Mouse (Mus musculus) T-helper 17 cell (primary cell): ENCODE measurements around the gene Tm7sf3.

ENCODE experiments used
- in situ Hi-C, 2 experiments: fragments of 300-600 bp; cut with MboI, MseI; formaldehyde crosslinking; loops; 1 replicate in 1 of 2; 2 replicates in 1 of 2; pipeline ENCODE4 v1.15.1; 2025; ENCODE audit warnings: high pct_unique_total_duplicates in 2 of 2

The Tm7sf3 gene

GRCm38 (mm10) chr6:146662679-146663078 is 20.1 kb upstream of the Tm7sf3 start:
- in situ Hi-C loops = loop anchor here in 1 of 2 experiments (10.0 kb wide), 1 partner anchor 92 kb away; no protein-coding TSS in a partner anchor

GRCm38 (mm10) chr6:146661655-146662054 is 19.0 kb upstream of the Tm7sf3 start:
- in situ Hi-C loops = loop anchor here in 1 of 2 experiments (10.0 kb wide), 1 partner anchor 93 kb away; no protein-coding TSS in a partner anchor

DNA sequence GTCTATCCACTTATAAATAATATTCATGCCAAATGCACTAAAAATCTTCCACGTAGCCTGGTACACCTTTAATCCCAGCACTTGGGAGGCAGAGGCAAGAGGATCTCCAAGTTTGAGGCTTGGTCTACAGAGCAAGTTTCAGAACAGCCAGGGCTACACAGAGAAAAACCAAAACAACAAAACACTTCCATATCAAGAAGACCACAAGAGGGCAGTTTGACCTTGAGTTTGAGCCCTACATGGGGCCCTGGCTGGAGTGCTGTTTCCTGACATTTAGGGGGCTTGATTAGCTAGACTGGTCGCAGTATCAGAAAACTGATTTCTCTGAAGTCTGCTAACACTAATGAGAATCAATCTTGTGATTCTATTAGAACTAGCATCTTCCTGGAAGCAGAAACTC is 18.0 kb upstream of the Tm7sf3 start:
- in situ Hi-C loops = loop anchor here in 1 of 2 experiments (10.0 kb wide), 1 partner anchor 94 kb away; no protein-coding TSS in a partner anchor

DNA sequence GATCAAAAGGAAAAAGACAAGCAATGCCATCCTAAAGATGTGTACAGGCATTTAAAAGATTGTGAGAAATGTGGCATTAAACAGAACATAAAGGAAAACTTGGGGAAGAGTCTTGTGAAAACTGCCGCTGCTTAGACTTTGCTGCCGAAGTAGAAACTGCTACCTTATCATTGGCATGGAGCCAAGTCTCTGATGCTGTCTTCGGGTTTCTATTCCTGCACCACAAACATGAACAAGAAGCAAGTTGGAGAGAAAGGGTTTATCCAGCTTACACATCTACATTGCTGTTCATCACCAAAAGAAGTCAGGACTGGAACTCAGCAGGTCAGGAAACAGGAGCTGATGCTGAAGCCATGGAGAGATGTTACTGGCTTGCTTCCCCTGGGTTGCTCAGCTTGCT is 10.6 kb upstream of the Tm7sf3 start:
- in situ Hi-C loops = no loop called here

DNA sequence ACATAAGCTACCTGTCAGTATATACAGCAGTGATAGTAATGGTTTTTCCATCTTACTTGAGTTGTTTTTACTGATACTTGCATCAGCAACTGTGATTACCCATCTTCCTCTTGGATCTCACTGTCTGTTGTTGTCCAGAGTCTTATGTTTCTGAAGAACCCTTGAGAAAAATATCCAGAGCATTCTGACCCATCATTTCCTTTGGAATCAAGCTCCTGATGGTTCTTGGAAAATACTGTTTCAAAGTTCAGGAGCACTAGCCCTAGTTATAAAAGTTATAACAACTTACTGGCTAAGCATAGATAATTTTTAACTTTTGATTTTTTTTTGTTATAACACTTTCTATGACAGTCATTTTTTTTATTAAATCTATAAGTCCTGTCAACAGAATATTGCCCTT is 8.8 kb upstream of the Tm7sf3 start:
- in situ Hi-C loops = no loop called here

- in situ Hi-C loops = no loop called here
Measured at GRCm38 (mm10) chr6:146650013-146650412, 7.4 kb upstream of the Tm7sf3 start.

DNA sequence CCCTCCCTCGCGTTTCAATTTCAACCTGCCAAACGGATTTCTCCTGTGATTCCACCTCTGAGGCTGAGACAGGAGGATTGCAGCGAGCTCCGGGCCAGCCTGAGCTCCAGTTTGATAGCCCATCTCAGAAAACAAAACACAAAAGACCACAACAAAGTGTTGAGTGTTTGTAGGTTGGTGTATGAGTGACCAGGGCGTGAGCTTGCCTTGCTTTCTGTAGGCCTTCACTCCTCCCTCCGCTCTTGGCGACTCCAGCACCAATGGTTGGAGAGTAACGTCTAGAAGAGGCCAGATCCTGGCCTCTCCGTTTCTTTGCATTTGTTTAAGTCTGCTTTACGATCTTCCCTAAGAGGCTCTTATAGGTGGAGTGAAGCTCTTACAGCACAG is 553 bp upstream of the Tm7sf3 start:
- in situ Hi-C loops = loop anchor here in 1 of 2 experiments (5.0 kb wide), 1 partner anchor 474 kb away; no protein-coding TSS in a partner anchor

DNA sequence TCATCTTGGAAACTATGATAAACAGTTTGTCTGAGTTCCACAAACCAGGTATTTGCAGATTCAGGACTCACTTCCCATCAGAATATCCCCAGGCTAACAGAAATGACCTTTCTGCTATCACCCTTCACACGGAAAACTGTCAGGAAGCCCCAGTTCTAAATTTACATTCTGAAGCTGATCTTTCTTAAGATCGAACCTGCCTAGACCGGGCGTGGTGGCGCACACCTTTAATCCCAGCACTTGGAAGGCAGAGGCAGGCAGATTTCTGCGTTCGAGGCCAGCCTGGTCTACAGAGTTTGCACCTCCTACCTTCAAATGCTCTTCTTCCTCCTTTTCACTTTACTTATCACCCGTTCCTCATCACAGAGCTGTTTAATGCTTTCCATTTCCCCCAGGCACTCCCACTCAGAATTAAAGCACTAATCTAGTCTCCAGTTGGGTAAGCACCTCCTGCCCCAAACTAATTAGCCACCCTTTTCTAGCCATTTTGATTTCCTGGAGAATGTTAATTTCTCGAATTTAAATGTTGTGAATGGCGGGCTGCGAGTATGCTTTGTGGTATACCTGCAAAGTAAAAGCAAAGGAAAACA is 908 bp downstream of the Tm7sf3 start:
- in situ Hi-C loops = loop anchor here in 1 of 2 experiments (5.0 kb wide), 1 partner anchor 476 kb away; no protein-coding TSS in a partner anchor

DNA sequence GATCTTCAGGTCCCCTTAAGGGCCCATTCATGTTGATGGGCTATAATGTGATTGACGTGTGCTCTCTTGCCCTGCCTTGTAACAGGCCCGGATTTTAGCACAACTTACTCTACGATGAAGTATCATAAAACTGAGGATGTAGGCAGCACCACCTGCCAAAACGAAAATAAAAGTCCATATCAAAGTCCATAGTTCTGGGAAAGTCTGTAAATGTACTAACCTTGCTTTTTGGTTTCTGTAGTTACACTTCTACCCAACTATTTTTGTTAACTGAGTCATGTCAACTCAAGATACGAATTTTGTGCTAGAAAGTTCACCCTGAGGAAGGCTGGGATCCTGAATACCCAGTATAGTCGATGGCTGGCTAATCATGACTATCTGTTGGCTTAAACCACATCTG is 1.6 kb downstream of the Tm7sf3 start:
- in situ Hi-C loops = loop anchor here in 1 of 2 experiments (5.0 kb wide), 1 partner anchor 476 kb away; no protein-coding TSS in a partner anchor

DNA sequence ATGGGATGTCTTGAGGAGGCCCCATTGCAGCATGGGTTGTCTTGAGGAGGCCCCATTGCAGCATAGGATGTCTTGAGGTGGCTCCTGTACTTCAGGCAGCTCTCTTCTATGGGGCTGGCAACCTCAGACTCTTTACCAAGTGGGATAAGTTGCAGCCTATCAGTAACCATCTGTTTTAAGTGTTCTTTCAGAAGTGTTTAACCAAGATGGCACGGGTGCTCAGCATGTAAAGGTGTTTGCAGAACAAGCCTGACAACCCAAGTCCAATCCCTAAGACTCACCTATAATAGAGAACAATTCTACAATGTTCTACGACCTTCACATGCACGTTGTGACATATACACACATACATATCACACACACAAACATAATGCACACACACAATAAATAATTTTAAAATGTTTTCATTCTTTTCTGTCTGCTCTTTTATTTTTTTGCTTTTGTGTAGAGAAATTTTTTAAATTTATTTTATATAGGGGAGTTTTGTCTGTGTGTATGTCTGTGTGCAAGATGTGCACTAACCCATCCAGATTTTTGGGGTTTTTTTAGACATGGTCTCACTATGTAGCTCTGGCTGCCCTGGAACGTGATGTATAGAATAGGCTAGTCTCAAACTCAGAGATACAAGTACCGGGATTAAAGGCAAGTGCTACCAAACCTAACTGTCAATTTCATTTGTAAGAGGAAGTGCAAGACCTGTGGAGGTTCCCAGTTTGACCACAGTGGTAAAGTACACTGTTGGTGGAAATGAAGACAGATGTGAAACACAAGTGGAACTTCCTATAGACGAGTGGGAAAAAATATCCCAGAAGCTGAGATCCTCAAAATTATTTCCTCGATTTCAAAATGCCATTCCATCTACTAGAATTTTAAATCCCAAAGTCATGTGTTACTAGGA is 2.3 kb downstream of the Tm7sf3 start:
- in situ Hi-C loops = loop anchor here in 1 of 2 experiments (5.0 kb wide), 1 partner anchor 477 kb away; no protein-coding TSS in a partner anchor

GRCm38 (mm10) chr6:146636482-146636881 is 6.1 kb downstream of the Tm7sf3 start:
- in situ Hi-C loops = loop anchor here in 1 of 2 experiments (5.0 kb wide), 1 partner anchor 54 kb away; no protein-coding TSS in a partner anchor

DNA sequence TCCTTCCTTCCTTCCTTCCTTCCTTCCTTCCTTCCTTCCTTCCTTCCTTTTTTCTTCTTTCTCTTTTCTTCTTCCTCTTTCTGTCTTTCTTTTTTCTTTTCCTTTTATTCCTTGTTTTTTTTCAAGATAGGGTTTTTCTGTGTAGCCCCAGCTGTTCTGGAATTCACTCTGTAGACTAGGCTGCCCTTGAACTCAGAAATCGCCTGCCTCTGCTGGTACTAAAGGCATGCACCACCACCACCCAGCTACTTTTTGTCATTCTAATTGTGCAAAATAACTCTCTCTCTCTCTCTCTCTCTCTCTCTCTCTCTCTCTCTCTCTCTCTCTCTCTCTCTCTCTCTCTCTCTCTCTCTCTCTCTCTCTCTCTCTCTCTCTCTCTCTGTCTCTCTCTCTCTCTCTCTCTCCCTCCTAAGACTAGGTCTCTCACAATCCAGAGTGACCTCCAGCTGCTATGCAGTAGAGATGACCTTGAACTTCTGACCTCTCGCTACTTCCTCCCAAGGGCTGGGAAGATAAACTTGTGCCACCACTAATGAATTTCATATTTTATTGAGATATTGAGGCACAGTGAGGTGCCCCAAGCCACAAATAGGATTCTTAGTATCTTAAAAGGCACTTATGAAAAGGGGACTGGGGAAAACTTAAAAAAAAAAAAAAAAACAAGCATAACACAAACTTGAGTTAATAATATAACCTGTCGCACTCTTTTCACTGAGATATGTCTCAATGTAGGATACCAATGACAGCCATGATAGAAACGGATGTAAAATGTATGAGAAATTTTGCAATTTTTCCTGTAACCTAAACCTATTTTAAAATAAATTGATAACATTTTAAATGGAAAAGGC is 7.6 kb downstream of the Tm7sf3 start:
- in situ Hi-C loops = loop anchor here in 1 of 2 experiments (5.0 kb wide), 1 partner anchor 53 kb away; no protein-coding TSS in a partner anchor

- in situ Hi-C loops = no loop called here
Measured at GRCm38 (mm10) chr6:146634015-146634722, 8.5 kb downstream of the Tm7sf3 start.

DNA sequence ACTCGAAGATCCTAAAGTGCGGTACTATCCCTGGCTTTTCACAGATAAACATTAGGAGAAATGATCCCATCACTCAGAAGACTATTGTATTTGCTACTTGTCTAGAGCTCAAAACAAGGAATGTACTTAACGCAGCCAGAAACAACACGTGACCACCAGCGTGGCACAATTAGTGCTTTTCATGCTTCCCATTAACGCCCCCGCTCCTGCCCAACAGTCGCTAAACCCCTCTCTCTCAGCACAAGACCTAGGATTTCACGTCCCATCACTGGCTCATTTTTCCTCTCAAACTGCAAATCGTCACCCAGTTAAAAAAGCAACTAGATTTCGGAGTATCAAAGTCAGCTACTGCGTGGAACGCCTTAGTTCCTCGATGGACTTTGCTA is 9.0 kb downstream of the Tm7sf3 start:
- in situ Hi-C loops = no loop called here

DNA sequence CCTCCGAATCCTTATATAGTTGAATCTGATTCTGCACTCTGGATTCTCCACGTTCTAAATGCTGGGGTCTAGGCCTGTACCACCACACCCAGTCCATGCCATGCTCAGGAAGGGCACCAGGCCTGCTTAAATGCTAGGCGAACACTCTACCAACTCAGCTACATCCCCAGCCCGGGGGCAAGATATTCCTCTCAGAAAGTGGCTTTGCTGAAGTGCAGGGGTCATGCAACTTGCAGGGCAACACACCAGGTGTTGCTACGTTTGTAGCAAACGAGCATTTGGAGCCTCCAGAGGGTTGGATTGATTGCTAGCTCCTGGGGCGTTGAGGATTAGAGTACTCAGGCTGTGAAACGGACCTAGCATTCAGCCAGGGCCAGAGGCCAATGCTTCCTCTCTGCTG is 9.5 kb downstream of the Tm7sf3 start:
- in situ Hi-C loops = no loop called here

GRCm38 (mm10) chr6:146632403-146632802 is 10.2 kb downstream of the Tm7sf3 start:
- in situ Hi-C loops = no loop called here

GRCm38 (mm10) chr6:146631847-146632246 is 10.8 kb downstream of the Tm7sf3 start:
- in situ Hi-C loops = no loop called here

DNA sequence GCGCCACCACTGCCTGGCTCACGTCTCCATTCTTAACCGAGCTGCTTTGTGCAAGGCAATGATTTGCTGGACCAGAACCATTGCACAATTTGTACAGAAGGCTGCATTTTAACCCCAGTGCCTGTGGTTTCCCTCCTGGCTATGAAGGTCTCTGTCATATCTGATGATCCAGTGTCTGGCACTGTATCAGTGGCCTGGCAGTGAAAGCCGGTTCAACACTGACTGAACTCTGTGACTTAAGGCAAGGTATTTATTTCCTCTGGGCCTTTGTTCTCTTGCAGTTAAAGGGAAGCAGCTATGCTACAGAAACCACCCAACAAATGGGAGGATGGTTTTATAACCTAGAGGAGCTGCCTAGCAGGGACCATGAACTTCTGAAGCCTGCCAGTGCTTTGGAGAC is 11.7 kb downstream of the Tm7sf3 start:
- in situ Hi-C loops = no loop called here

DNA sequence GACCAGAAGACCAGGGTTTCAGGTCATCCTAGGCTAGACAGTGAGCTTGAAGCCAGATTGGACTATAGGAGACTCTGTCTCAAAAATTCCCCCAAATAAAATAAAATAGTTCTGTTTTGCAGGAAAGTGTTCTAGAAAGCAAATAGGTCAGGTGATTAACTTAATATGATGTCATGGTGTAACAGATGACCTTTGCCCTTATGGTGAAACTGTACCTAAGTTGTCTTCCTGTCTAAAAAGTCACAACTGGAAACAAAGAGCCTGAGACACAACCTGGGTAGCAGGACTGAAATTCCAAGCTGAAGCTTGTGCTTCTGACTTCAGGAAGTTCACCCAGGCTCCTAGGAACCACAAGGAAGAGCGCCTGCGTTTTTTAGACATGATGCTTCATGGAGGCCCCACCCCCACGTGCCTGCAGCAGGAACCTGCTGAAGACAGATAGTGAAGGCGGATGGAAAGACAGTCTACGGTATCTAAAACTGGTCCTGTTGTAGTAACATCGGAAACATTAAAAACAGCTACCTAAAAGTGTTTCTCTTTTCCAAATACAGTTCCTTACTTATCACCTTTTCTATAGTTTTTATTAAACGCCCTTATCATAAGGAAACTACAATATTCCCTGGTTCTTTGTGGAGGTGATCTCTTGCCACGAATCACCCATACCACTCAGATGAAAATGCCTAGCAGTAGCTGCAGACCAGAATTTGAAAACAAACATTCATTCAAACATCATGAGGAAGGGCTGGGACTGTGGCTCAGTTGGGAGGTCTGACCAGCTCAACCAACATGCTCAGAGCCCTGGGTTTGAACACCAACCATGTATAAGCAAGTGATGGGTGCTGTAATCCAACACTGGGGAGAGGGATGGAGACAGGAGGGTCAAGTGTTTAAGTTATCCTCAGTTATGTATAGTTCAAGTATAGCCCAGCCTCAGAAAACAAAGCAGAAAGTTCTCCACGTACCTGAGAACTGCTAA is 12.6 kb downstream of the Tm7sf3 start:
- in situ Hi-C loops = no loop called here

GRCm38 (mm10) chr6:146628123-146628522 is 14.5 kb downstream of the Tm7sf3 start:
- in situ Hi-C loops = no loop called here
